Mouse (Mus musculus): ENCODE data around the gene Zmynd10.

Gene Zmynd10

GRCm38 (mm10) chr9:107547026-107547425 is at the start of gene Zmynd10:
Zmynd10 (plus strand) TSS chr9:107547298.
- peak; percentile 93 for DNase-seq (ENCODE audit: low read depth, low spot score)

- no peak for DNase-seq (ENCODE audit: low read depth, low spot score)
Measured at GRCm38 (mm10) chr9:107500708-107501286, 46.3 kb upstream of the Zmynd10 start.

GRCm38 (mm10) chr9:107502131-107502846 is 44.8 kb upstream of the Zmynd10 start:
- DNase-seq (ENCODE audit: low read depth, low spot score): no peak

GRCm38 (mm10) chr9:107504662-107505537 is 42.2 kb upstream of the Zmynd10 start:
- DNase-seq (ENCODE audit: low read depth, low spot score): peak; percentile 17

GRCm38 (mm10) chr9:107508266-107508665 is 38.8 kb upstream of the Zmynd10 start:
- DNase-seq (ENCODE audit: low read depth, low spot score): no peak

- no peak for DNase-seq (ENCODE audit: low read depth, low spot score)
Measured at GRCm38 (mm10) chr9:107510384-107511100, 36.6 kb upstream of the Zmynd10 start.

- DNase-seq (ENCODE audit: low read depth, low spot score): no peak
Measured at GRCm38 (mm10) chr9:107511436-107511835, 35.7 kb upstream of the Zmynd10 start.

GRCm38 (mm10) chr9:107512326-107512725 is 34.8 kb upstream of the Zmynd10 start:
- no peak for DNase-seq (ENCODE audit: low read depth, low spot score)

- DNase-seq (ENCODE audit: low read depth, low spot score): peak; percentile 74
Measured at GRCm38 (mm10) chr9:107514303-107514955, 32.7 kb upstream of the Zmynd10 start.

GRCm38 (mm10) chr9:107520331-107520730 is 26.8 kb upstream of the Zmynd10 start:
- no peak for DNase-seq (ENCODE audit: low read depth, low spot score)

- DNase-seq (ENCODE audit: low read depth, low spot score): no peak
Measured at GRCm38 (mm10) chr9:107521190-107521589, 25.9 kb upstream of the Zmynd10 start.

GRCm38 (mm10) chr9:107521711-107522399 is 25.2 kb upstream of the Zmynd10 start:
- no peak for DNase-seq (ENCODE audit: low read depth, low spot score)

- DNase-seq (ENCODE audit: low read depth, low spot score): no peak
Measured at GRCm38 (mm10) chr9:107522400-107522711, 24.7 kb upstream of the Zmynd10 start.

GRCm38 (mm10) chr9:107526198-107527026 is 20.7 kb upstream of the Zmynd10 start:
- DNase-seq (ENCODE audit: low read depth, low spot score): no peak

GRCm38 (mm10) chr9:107533791-107534407 is 13.2 kb upstream of the Zmynd10 start, which contains the start of gene Tmem115:
Tmem115 (plus strand) TSS chr9:107533945.
- DNase-seq (ENCODE audit: low read depth, low spot score): peak; percentile 98

GRCm38 (mm10) chr9:107534408-107535202 is 12.5 kb upstream of the Zmynd10 start:
- DNase-seq (ENCODE audit: low read depth, low spot score): peak; percentile 39

- DNase-seq (ENCODE audit: low read depth, low spot score): no peak
Measured at GRCm38 (mm10) chr9:107538231-107538630, 8.9 kb upstream of the Zmynd10 start.

- no peak for DNase-seq (ENCODE audit: low read depth, low spot score)
Measured at GRCm38 (mm10) chr9:107538711-107539110, 8.4 kb upstream of the Zmynd10 start.
